Mouse (Mus musculus) adipocyte (in vitro differentiated cells): Measurements from ENCODE around the gene Olfr1537.

Experiments
- DNase-seq: peaks from one replicate; pipeline ENCODE4 v3.0.0-alpha.2; 2016; ENCODE audit warnings: low spot score

Gene Olfr1537

GRCm38 (mm10) chr9:39249894-39250293 lies at the start of gene Olfr1537:
Gene Olfr1537, minus strand, starts transcription at chr9:39249994.
- no peak for DNase-seq

- DNase-seq: no peak
Measured at GRCm38 (mm10) chr9:39287136-39287535, 37.3 kb upstream of the Olfr1537 start.

- no peak for DNase-seq
Measured at GRCm38 (mm10) chr9:39276718-39277117, 26.9 kb upstream of the Olfr1537 start, which contains the start of gene Olfr945. Gene Olfr945, minus strand, starts transcription at chr9:39276818.

GRCm38 (mm10) chr9:39201620-39202019 lies 48.2 kb downstream of the Olfr1537 start, which contains the start of gene Olfr944:
Gene Olfr944, plus strand, starts transcription at chr9:39201920.
- DNase-seq: no peak
